Mouse (Mus musculus) forebrain, embryonic 10.5 days (tissue): ENCODE measurements at regions not wholly inside any gene's neighbourhood (a gene's known extent, or its start where the extent isn't known, plus 50 kb on each side); places are given as distances from the start of the nearest gene placed in this dataset.

Source experiments
- DNase-seq: peaks from one replicate; pipeline ENCODE4 v3.0.0-alpha.2; 2017; ENCODE audit warnings: low spot score; ENCODE audit errors: extremely low spot score
- H3K27ac ChIP-seq: fragments of 300-500 bp; sonication (generic); 2 replicates; pipeline ENCODE4 v1.5.1; 2016; ENCODE audit warnings: mild to moderate bottlenecking
- H3K27me3 ChIP-seq: fragments of 300-500 bp; sonication (generic); 2 replicates; pipeline ENCODE4 v1.6.1; 2016; ENCODE audit warnings: mild to moderate bottlenecking; ENCODE audit not compliant: poor library complexity, severe bottlenecking
- H3K36me3 ChIP-seq: fragments of 300-500 bp; sonication (generic); replicated peaks from 2 replicates; pipeline ENCODE4 v1.6.1; 2016; ENCODE audit warnings: mild to moderate bottlenecking, moderate library complexity
- H3K4me1 ChIP-seq: fragments of 300-500 bp; sonication (generic); 2 replicates; pipeline ENCODE4 v1.6.1; 2016
- H3K4me3 ChIP-seq: fragments of 300-500 bp; sonication (generic); 2 replicates; pipeline ENCODE4 v1.5.1; 2016; ENCODE audit warnings: mild to moderate bottlenecking, moderate library complexity
- H3K9me3 ChIP-seq: fragments of 300-500 bp; sonication (generic); 2 replicates; pipeline ENCODE4 v1.6.1; 2016; ENCODE audit warnings: mild to moderate bottlenecking, moderate library complexity
- WGBS: fragments of 180-500 bp; shearing (Covaris S2); methylation state at CpG from one replicate; pipeline ENCODE4 v1.1.7; 2016; 5-methylcytosine and 5-hydroxymethylcytosine counted together

DNA sequence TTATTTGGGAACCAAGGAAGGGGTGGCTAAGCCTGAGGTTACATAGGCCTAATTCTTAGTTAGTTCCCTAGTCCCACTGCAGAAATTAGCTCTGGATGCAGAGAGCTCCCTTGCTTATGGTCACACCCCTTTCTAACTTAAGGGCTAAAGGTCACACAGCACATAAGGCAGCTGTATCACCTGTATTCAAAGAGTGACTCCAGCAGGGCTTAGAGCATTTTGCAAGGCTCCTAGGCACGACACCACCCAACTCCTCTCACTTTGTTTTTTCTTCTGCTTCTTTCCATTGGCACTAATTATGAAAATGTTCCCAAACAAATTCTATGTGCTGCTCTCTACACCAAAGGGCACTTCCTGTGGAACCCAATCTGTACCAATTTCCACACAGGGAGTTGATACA is 268.9 kb downstream of the Rnf152 start:
- 71% methylated on average over 1 of the region's 1 CpGs for WGBS
- no peaks in the 10 kb centered on the region for H3K9me3 ChIP-seq
- no peak overlapping the region for H3K27ac ChIP-seq
- H3K4me3 ChIP-seq: no peak overlapping the region
- H3K27me3 ChIP-seq: no peaks in the 10 kb centered on the region
- no peaks in the 10 kb centered on the region for H3K36me3 ChIP-seq
- DNase-seq: no peak
- H3K4me1 ChIP-seq: 0 out of 2 replicates have a peak, but pooled peaks cover 6% of the 10 kb centered on the region

DNA sequence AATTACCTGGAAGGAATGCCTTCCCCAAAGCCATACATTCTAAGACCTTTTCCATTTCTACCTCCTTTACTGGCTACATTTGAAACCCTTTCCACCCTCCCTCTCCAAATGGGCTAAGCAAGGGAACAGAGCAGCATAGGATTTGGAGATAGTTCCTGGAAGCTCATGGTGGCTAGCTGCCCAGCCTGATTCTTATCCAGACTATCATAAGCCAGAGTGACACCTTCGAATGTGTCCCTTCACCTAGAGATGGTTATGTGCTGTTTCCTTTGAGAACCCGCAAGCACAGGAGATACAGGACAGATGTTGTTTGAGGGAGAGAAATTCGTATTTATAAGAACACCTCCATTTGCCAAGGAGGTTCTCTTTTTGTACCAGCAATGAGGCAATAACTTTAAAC is 272.0 kb downstream of the Rnf152 start:
- Histone ChIP-seq H3K27me3 (no peaks in the 10 kb centered on the region), H3K9me3 (no peaks in the 10 kb centered on the region), H3K4me3 (no peak overlapping the region), H3K36me3 (no peaks in the 10 kb centered on the region), H3K27ac (no peak overlapping the region), H3K4me1 (0 out of 2 replicates have a peak, but pooled peaks cover 3% of the 10 kb centered on the region)
- 82% methylated on average over 3 of the region's 3 CpGs for WGBS
- DNase-seq: no peak

DNA sequence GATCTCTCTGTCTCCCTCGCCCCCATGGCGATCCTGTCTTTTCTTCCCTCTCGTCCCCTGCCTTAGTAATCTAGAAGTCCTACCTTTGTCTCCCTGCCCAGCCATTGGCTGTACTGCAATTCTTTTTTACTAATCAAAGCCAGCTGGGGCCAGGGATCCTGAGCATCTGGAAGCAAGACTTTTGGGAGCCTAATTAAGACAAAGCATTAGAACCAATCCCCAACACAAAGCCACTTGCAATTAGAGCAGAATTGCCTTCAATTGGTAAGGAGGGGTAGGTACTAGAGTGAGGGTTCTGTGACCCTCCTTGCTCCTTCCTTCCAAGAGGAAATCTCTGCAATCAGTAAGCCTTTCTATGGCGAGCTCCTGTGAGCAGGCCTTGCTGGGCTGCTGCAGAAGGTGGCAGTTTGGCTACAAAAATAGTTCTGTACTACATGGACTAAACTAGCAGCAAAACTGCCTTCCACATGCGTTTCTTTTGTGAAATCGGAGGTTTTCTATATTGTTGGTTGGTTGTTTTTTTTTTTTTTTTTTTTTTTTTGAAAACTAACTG is 272.9 kb downstream of the Rnf152 start:
- Histone ChIP-seq H3K27me3 (no peaks in the 10 kb centered on the region), H3K27ac (no peak overlapping the region), H3K4me3 (no peak overlapping the region), H3K4me1 (0 out of 2 replicates have a peak, but pooled peaks cover 3% of the 10 kb centered on the region), H3K9me3 (no peaks in the 10 kb centered on the region), H3K36me3 (no peaks in the 10 kb centered on the region)
- 64% methylated on average over 6 of the region's 6 CpGs for WGBS
- DNase-seq: no peak

DNA sequence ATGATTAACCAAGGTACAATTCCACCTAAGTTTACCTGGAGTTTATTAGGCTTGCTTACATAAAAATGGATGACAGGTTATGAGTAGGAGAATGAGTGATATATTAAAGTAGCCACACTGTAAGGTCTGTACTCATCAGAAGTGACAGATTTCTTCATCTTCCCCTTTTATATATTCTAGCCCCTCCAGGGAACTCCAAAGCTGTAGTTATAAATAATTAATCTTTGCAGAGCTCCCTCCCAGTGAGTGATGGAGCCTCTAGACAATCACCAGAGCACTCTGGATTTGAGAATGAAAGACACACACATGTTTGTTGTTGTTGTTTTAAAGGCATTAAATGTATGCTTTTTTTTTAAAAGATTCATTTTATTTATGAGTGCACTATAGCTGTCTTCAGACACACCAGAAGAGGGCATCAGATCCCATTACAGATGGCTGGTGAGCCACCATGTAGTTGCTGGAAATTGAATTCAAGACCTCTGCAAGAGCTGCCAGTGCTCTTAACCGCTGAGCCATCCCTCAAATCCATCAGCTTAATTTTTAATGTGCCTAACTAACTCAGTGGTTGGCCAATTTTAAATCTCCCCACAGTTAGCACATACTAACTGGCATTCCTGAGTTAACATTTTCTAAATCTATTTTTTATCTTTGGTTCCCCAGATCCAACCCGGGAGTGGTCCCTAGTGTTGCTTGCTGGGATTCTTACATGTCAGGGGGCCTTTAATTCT is 273.5 kb downstream of the Rnf152 start:
- Histone ChIP-seq H3K27ac (no peak overlapping the region), H3K36me3 (no peaks in the 10 kb centered on the region), H3K4me3 (no peak overlapping the region), H3K27me3 (no peaks in the 10 kb centered on the region), H3K9me3 (no peaks in the 10 kb centered on the region), H3K4me1 (0 out of 2 replicates have a peak, but pooled peaks cover 3% of the 10 kb centered on the region)
- WGBS: 81% methylated on average over 2 of the region's 2 CpGs
- DNase-seq: no peak

DNA sequence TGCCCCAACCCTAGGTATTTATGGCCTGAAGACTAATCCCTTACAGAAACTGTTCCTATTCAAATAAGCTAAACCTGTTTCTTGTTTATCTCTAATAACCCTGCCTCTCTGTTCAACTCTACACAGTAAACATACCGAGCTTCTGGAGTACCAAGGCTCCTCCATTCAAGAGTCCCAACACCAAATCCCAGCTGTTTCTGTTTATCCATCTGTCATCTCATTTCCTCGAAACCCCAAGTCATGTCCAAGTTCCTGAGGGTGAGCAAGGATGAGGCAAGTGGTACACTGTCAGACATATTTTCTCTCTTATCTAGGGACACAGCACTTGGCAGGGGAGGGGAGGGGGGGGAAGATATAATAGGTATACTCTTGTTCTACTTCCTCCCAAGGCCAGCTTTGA is 274.6 kb downstream of the Rnf152 start:
- no peak overlapping the region for H3K4me3 ChIP-seq
- no peak for DNase-seq
- no peaks in the 10 kb centered on the region for H3K36me3 ChIP-seq
- 0 out of 2 replicates have a peak, but pooled peaks cover 3% of the 10 kb centered on the region for H3K4me1 ChIP-seq
- no peaks in the 10 kb centered on the region for H3K9me3 ChIP-seq
- H3K27me3 ChIP-seq: no peaks in the 10 kb centered on the region
- WGBS: 82% methylated on average over 2 of the region's 2 CpGs
- no peak overlapping the region for H3K27ac ChIP-seq

DNA sequence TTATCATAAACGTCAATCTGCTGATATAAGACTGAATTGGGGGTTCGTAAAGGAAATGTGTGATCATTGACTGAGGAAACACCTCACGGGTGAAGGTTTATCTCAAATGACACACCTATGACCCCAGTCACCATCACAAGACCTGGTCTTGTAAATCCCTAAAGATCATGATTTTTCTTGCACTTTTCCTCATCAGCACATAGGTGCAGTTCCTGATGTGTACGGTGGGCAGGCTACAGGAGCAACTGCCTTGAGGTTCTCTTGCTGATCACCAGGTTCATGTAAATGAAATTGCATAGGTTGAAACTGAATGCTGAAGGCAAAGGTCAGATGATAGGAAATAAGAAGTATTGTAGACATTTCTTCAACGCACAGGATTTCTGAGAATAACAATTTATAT is 277.1 kb downstream of the Rnf152 start:
- Histone ChIP-seq H3K9me3 (no peaks in the 10 kb centered on the region), H3K4me1 (0 out of 2 replicates have a peak, but pooled peaks cover 3% of the 10 kb centered on the region), H3K27ac (no peak overlapping the region), H3K4me3 (no peak overlapping the region), H3K27me3 (no peaks in the 10 kb centered on the region), H3K36me3 (no peaks in the 10 kb centered on the region)
- no peak for DNase-seq
- WGBS: 88% methylated on average over 5 of the region's 5 CpGs

- 89% methylated on average over 3 of the region's 3 CpGs for WGBS
- DNase-seq: no peak
- Histone ChIP-seq H3K27ac (no peak overlapping the region), H3K9me3 (no peaks in the 10 kb centered on the region), H3K4me3 (no peak overlapping the region), H3K36me3 (no peaks in the 10 kb centered on the region), H3K27me3 (no peaks in the 10 kb centered on the region), H3K4me1 (no peaks in the 10 kb centered on the region)
Observed at GRCm38 (mm10) chr1:105075728-105076127, 280.8 kb downstream of the Rnf152 start.

DNA sequence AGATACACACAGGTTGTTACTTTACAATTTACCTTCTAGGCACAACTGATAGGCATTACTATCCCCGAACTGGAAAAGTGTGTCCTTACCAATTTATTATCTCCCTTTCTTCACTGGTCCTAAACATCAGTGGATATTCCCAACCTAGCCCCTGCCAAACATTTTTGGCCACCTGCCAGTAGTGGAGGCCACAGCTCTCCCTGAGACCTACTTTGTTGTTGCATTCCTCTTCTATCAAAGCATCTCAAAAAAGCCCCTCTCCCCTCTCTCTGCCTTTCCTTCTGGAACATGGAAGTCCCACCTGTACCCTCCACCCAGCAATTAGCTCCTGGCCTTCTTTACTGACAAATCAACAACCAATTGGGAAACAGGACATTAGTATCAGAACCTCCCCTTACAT is 282.2 kb downstream of the Rnf152 start:
- no peaks in the 10 kb centered on the region for H3K27me3 ChIP-seq
- no peak overlapping the region for H3K4me3 ChIP-seq
- H3K27ac ChIP-seq: no peak overlapping the region
- H3K36me3 ChIP-seq: no peaks in the 10 kb centered on the region
- no peaks in the 10 kb centered on the region for H3K9me3 ChIP-seq
- WGBS: 86% methylated on average over 1 of the region's 1 CpGs
- no peaks in the 10 kb centered on the region for H3K4me1 ChIP-seq
- DNase-seq: no peak

DNA sequence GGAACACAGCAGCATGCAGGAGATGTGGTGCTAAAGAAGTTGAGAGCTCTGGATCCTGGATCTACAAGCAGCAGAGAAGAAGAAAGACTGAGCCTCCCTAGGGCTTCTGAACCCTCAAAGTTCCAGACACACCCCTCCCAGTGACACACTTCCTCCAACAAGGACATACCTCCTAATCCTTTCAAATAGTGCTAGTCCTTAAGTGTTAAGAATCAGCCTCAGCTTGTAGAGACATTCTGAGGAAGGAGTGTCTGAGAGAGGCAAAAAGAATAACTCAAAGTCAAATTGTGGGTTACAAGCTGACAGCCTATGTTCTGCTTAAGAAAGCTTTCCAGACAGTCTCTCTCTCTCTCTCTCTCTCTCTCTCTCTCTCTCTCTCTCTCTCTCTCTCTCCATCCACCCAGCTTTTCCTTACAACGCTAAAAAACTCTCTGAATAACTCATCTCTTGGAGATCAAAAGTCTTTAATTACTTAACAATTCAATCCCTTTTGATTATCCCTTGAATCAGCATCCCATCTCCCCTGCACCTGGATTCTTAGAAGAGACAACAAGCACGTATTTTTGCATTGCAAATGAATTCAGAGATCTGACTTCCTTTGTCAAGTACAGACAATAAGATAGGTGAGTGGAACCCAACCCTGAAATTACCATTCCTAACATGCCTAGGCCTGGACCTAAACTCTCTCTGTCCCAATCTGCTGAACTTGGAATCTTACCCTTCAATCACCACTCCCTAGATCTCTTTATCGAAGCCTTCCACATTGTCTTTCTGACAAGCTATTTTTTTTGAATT is 285.7 kb downstream of the Rnf152 start:
- DNase-seq: no peak

DNA sequence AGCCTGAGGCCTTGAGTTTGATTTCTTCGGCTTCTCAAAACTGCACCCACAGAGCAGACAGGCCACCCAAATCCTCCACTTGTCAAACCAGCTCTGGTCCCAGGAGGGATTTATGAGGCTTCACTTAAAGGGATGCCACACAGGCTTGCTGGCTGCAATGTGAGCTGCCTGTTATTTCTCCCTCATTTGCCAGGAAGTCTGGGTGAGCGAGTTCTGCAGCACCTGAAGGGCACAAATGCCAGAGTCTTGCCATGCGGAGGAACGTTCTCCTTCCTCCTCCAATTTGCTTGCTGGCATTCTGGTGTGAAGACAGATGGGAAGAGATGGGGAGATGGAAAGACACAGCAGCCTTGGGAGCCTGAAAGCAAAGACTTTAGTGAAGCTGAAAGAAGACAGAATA is 288.6 kb downstream of the Rnf152 start:
- Histone ChIP-seq H3K27ac (no peak overlapping the region), H3K27me3 (no peaks in the 10 kb centered on the region), H3K36me3 (no peaks in the 10 kb centered on the region), H3K9me3 (no peaks in the 10 kb centered on the region), H3K4me1 (no peaks in the 10 kb centered on the region), H3K4me3 (no peak overlapping the region)
- 74% methylated on average over 4 of the region's 4 CpGs for WGBS
- DNase-seq: no peak

More for the DNA sequence above, 285.7 kb downstream of the Rnf152 start:
- H3K9me3 ChIP-seq: no peaks in the 10 kb centered on the region
- H3K27me3 ChIP-seq: no peaks in the 10 kb centered on the region
- H3K4me1 ChIP-seq: no peaks in the 10 kb centered on the region
- WGBS: 53% methylated on average over 3 of the region's 3 CpGs
- H3K27ac ChIP-seq: no peak overlapping the region
- no peak overlapping the region for H3K4me3 ChIP-seq
- H3K36me3 ChIP-seq: no peaks in the 10 kb centered on the region

DNA sequence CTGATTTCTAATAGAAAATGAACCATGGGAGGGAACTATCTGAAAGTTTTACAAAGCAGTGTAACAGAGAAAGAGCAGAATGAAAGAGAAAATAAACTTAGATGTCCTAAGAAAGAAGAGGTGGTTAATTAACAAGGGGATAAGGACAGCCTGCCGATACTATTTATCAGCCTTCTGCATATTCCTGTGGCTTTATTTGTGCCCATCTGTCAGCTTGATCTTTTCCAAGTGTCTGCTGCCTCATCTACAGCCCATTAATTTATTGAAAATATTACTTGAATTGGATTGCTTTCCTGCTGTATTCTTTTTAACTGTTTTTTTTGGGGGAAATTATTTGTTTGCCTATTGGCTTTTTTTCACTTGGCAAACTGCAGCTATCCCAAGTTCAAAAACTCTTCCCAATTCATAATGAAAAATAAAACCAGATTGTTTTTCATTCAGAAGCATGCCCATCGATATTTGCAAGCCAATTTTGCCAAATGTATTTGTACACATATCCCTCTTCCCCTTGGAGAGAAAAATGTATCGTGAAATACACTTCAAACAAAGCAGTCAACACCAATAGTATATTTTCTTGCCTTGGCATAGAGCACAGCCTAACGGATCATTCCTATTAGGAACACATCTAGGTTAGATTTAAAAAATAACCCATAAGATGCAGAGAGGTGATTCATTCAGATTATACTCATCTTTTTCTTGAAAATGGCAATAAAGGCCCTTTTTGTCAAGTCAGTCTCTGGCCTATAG is 289.3 kb downstream of the Rnf152 start:
- 84% methylated on average over 4 of the region's 4 CpGs for WGBS
- Histone ChIP-seq H3K4me1 (no peaks in the 10 kb centered on the region), H3K27ac (no peak overlapping the region), H3K9me3 (no peaks in the 10 kb centered on the region), H3K27me3 (no peaks in the 10 kb centered on the region), H3K36me3 (no peaks in the 10 kb centered on the region), H3K4me3 (no peak overlapping the region)
- DNase-seq: no peak

GRCm38 (mm10) chr1:105050584-105051363 is 282.4 kb downstream of the Cdh20 start:
- H3K4me1 ChIP-seq: no peaks in the 10 kb centered on the region
- no peaks in the 10 kb centered on the region for H3K9me3 ChIP-seq
- 91% methylated on average over 10 of the region's 10 CpGs for WGBS
- H3K4me3 ChIP-seq: no peak overlapping the region
- H3K36me3 ChIP-seq: no peaks in the 10 kb centered on the region
- H3K27ac ChIP-seq: no peak overlapping the region
- DNase-seq: no peak
- no peaks in the 10 kb centered on the region for H3K27me3 ChIP-seq
